Mouse (Mus musculus): ENCODE data around the gene 4930568D16Rik.

DNA sequence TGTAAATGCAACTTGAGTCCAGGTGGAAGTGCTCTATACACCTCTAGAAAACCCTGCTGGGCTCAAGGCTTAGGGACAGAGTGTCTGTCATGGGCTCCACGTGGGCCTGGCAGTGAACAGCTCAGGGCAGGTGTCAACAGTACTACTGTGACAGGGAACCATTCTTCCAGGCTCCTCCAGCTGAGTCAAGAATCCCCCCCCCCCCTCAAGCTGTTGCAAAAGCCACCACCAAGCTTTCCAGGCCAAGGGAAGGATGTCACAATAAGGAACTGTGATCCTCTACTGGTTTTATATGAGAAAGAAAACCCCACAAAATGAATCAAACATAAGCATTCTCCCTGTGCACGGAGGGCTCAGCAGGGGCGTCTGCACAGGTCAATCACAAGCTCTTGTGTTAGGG lies 53.2 kb downstream of the 4930568D16Rik start:
- TF ChIP-seq CTCF (conservative IDR thresholded peaks at IDR 0.05; ENCODE audit: insufficient read depth, insufficient read length, low read depth, low read length) (no peak), POLR2A (IDR thresholded peaks at IDR 0.05; ENCODE audit: low read depth, low read length) (no peak)

Measured in kidney, adult 2 months (tissue).